ENCODE assay signal across 8 mouse cellular contexts in genomic region chr6:55451771-55452371, GRCm38 (mm10). TPM values are rescaled to one million over a fixed set of nuclear protein-coding genes. Genes with fewer than 3 reads are reported as not detected.
DNase-seq lines count a peak whose midpoint lies in the region; ATAC-seq and TF ChIP-seq lines count a peak whose summit lies in the region.

Adcyap1r1 (plus strand) TSS chr6:55451978.

- under 1% methylated on average over 54 of the region's 58 CpGs for WGBS in embryonic facial prominence, embryonic 11.5 days
- WGBS in heart, embryonic 16.5 days: under 1% methylated on average over 58 of the region's 58 CpGs
- WGBS in midbrain, embryonic 15.5 days: under 1% methylated on average over 58 of the region's 58 CpGs

- no peaks in the 10 kb centered on the region for H3K36me3 ChIP-seq in ES-Bruce4 (ENCODE audit: control insufficient read depth, insufficient read depth, low read length, poor library complexity, severe bottlenecking)
- H3K36me3 ChIP-seq in embryonic facial prominence, embryonic 11.5 days (replicated peaks; ENCODE audit: control insufficient read depth, insufficient read depth, low read depth, low read length): no peaks in the 10 kb centered on the region
- no peaks in the 10 kb centered on the region for H3K36me3 ChIP-seq in heart, embryonic 16.5 days (ENCODE audit: control insufficient read depth, insufficient read depth)
- no peaks in the 10 kb centered on the region for H3K36me3 ChIP-seq in midbrain, embryonic 15.5 days (replicated peaks)

- no peaks in the 10 kb centered on the region for H3K4me1 ChIP-seq in ES-Bruce4 (ENCODE audit: control insufficient read depth, insufficient read depth, low read length)
- 0 out of 2 replicates have a peak, but pooled peaks cover 8% of the 10 kb centered on the region for H3K4me1 ChIP-seq in embryonic facial prominence, embryonic 11.5 days (ENCODE audit: control insufficient read depth, insufficient read depth, low read length)
- peaks cover 3% of the 10 kb centered on the region for H3K4me1 ChIP-seq in heart, embryonic 16.5 days (ENCODE audit: control insufficient read depth, insufficient read depth, low read length)
- H3K4me1 ChIP-seq in midbrain, embryonic 15.5 days: peaks cover 48% of the 10 kb centered on the region

- TF ChIP-seq POLR2A in ES-Bruce4 (IDR thresholded peaks at IDR 0.05; ENCODE audit: insufficient read depth, low read length): no peak

- no peak for TF ChIP-seq EP300 in ES-Bruce4 (IDR thresholded peaks at IDR 0.05; ENCODE audit: insufficient read depth, low read depth, low read length)

- no peak within 1 kb of the TSS for H3K27ac ChIP-seq in ES-Bruce4 (ENCODE audit: insufficient read depth, low read length)
- H3K27ac ChIP-seq in embryonic facial prominence, embryonic 11.5 days (replicated peaks; ENCODE audit: low read depth, low read length): no peak within 1 kb of the TSS
- H3K27ac ChIP-seq in heart, embryonic 16.5 days (ENCODE audit: low read length): no peak within 1 kb of the TSS
- H3K27ac ChIP-seq in midbrain, embryonic 15.5 days: peak within 1 kb of the TSS; percentile 90

- no peaks in the 10 kb centered on the region for H3K9me3 ChIP-seq in ES-Bruce4 (replicated peaks; ENCODE audit: control insufficient read depth, insufficient read depth, low read length, poor library complexity, severe bottlenecking)
- no peaks in the 10 kb centered on the region for H3K9me3 ChIP-seq in embryonic facial prominence, embryonic 11.5 days (replicated peaks; ENCODE audit: control insufficient read depth, low read length)
- no peaks in the 10 kb centered on the region for H3K9me3 ChIP-seq in heart, embryonic 16.5 days (replicated peaks; ENCODE audit: control insufficient read depth, low read length)
- no peaks in the 10 kb centered on the region for H3K9me3 ChIP-seq in midbrain, embryonic 15.5 days

- peak; percentile 90 for ATAC-seq in embryonic facial prominence, embryonic 11.5 days (replicated peaks; ENCODE audit: insufficient number of reproducible peaks, low FRiP score, low TSS enrichment, low read depth)
- ATAC-seq in heart, embryonic 16.5 days (replicated peaks; ENCODE audit: extremely low read depth, insufficient read depth, low FRiP score): peak; percentile 33; the same call in 1 of the 2 replicates
- peak; percentile 91 for ATAC-seq in midbrain, embryonic 15.5 days (replicated peaks)
- no peak for ATAC-seq in megakaryocyte, adult 5-6 weeks (ENCODE audit: poor library complexity, severe bottlenecking)

- DNase-seq in adrenal gland, adult 8-10 months: no peak
- DNase-seq in embryonic facial prominence, embryonic 11.5 days (ENCODE audit: low spot score): peak; percentile 80
- DNase-seq in layer of hippocampus, postnatal 36 days: peak; percentile 72 to 79
- no peak for DNase-seq in ovary, postnatal 14 days (ENCODE audit: low spot score)

- peak within 1 kb of the TSS; percentile 37 for H3K9ac ChIP-seq in ES-Bruce4 (ENCODE audit: low read depth, poor library complexity, severe bottlenecking)
- H3K9ac ChIP-seq in embryonic facial prominence, embryonic 11.5 days (replicated peaks; ENCODE audit: low read length): peak within 1 kb of the TSS; percentile 60
- H3K9ac ChIP-seq in heart, embryonic 16.5 days (ENCODE audit: low read length): peak within 1 kb of the TSS; percentile 57
- H3K9ac ChIP-seq in midbrain, embryonic 15.5 days: peak within 1 kb of the TSS; percentile 81

- no peak for TF ChIP-seq CTCF in ES-Bruce4 (IDR thresholded peaks at IDR 0.05; ENCODE audit: low read depth, low read length)

- H3K4me3 ChIP-seq in ES-Bruce4 (ENCODE audit: low read depth, low read length): peak within 1 kb of the TSS; percentile 84
- peak within 1 kb of the TSS; percentile 54 for H3K4me3 ChIP-seq in embryonic facial prominence, embryonic 11.5 days (ENCODE audit: low read depth, low read length)
- H3K4me3 ChIP-seq in heart, embryonic 16.5 days (ENCODE audit: low read length): peak within 1 kb of the TSS; percentile 55
- peak within 1 kb of the TSS; percentile 76 for H3K4me3 ChIP-seq in midbrain, embryonic 15.5 days

- peak within 1 kb of the TSS; percentile 89 for H3K4me2 ChIP-seq in embryonic facial prominence, embryonic 11.5 days (ENCODE audit: low read depth, low read length)
- H3K4me2 ChIP-seq in heart, embryonic 16.5 days (ENCODE audit: low read depth, low read length): peak within 1 kb of the TSS; percentile 86
- H3K4me2 ChIP-seq in midbrain, embryonic 15.5 days: peak within 1 kb of the TSS; percentile 87

- H3K27me3 ChIP-seq in ES-Bruce4 (ENCODE audit: control insufficient read depth, insufficient read depth, low read length, poor library complexity, severe bottlenecking): no peaks in the 10 kb centered on the region; the same call in 1 of the 2 replicates
- H3K27me3 ChIP-seq in embryonic facial prominence, embryonic 11.5 days (ENCODE audit: control insufficient read depth, insufficient read depth, low read length): peaks cover 15% of the 10 kb centered on the region
- peaks cover 56% of the 10 kb centered on the region for H3K27me3 ChIP-seq in heart, embryonic 16.5 days (ENCODE audit: control insufficient read depth, insufficient read depth, low read length)
- H3K27me3 ChIP-seq in midbrain, embryonic 15.5 days (replicated peaks): no peaks in the 10 kb centered on the region

RNA-seq across cellular contexts. Expression of gene Adcyap1r1, which starts in this region (rescaled TPM):
- 0.34 TPM in 1 of 2 replicates, not detected in the other for polyA plus RNA-seq in ES-Bruce4 (2011; ENCODE audit: insufficient read depth, insufficient read length, low read depth, missing spikeins)
- total RNA-seq in adrenal gland, adult 8-10 months (2022): 10 to 100 TPM; 43.9 to 62.8 (median 50.4) TPM
- 2.5 and 3.7 TPM in 2 replicates for polyA plus RNA-seq in embryonic facial prominence, embryonic 11.5 days (2014; fragmentation: Nextera tagmentation; extraction: Ambion mirVana)
- polyA plus RNA-seq in heart, embryonic 16.5 days (2015; fragmentation: Nextera tagmentation; extraction: Ambion mirVana): 2.5 and 3.0 TPM in 2 replicates
- 100 to 1,000 TPM; 138 to 149 TPM for total RNA-seq in layer of hippocampus, postnatal 36 days (2021)
- polyA plus RNA-seq in midbrain, embryonic 15.5 days (2015; fragmentation: Nextera tagmentation; extraction: Ambion mirVana): 50.3 and 52.6 TPM in 2 replicates
- total RNA-seq in megakaryocyte, adult 5-6 weeks (2015): 0.25 TPM in 1 of 2 replicates, not detected in the other
- 0.15 and 0.24 TPM in 2 replicates for total RNA-seq in megakaryocyte, adult 5-6 weeks (2017)

Comparison
In these comparisons a context has a peak if more than half of its experiments do, and no peak if none do; other contexts are left out.
1. RNA of gene Adcyap1r1 (total RNA-seq): 138 to 149 TPM in layer of hippocampus, postnatal 36 days and 43.9 to 62.8 TPM in adrenal gland, adult 8-10 months; 0.15 to 0.25 TPM in megakaryocyte, adult 5-6 weeks; every median in the first group is over 10 times any median in the second.
2. RNA of gene Adcyap1r1 (polyA plus RNA-seq): 50.3 to 52.6 TPM in midbrain, embryonic 15.5 days; 2.5 to 3.7 TPM in embryonic facial prominence, embryonic 11.5 days, 2.5 to 3.0 TPM in heart, embryonic 16.5 days and 0.34 TPM in ES-Bruce4; every median in the first group is over 10 times any median in the second.
3. DNase-seq: peak in embryonic facial prominence, embryonic 11.5 days (single experiment) and layer of hippocampus, postnatal 36 days (2 of 2); none in adrenal gland, adult 8-10 months (single experiment) and ovary, postnatal 14 days (single experiment).
4. Peak in every context shown above with its lines, with median percentiles within 50 percentile points of each other: H3K4me3 ChIP-seq, H3K9ac ChIP-seq and H3K4me2 ChIP-seq.